Mouse (Mus musculus) olfactory bulb, adult 2 months (tissue): ENCODE data around the gene Cdh4.

Experiments
- CTCF ChIP-seq: fragments of 200-500 bp; IDR thresholded peaks from 2 replicates; pipeline ENCODE4 v1.5.1; 2012; ENCODE audit warnings: low read depth, mild to moderate bottlenecking, low read length, moderate library complexity; ENCODE audit not compliant: insufficient read depth
- POLR2A ChIP-seq: fragments of 200-500 bp; IDR thresholded peaks from 2 replicates; pipeline ENCODE4 v1.6.1; 2012; ENCODE audit warnings: mild to moderate bottlenecking, low read depth, low read length, moderate library complexity; ENCODE audit not compliant: insufficient read depth

DNA sequence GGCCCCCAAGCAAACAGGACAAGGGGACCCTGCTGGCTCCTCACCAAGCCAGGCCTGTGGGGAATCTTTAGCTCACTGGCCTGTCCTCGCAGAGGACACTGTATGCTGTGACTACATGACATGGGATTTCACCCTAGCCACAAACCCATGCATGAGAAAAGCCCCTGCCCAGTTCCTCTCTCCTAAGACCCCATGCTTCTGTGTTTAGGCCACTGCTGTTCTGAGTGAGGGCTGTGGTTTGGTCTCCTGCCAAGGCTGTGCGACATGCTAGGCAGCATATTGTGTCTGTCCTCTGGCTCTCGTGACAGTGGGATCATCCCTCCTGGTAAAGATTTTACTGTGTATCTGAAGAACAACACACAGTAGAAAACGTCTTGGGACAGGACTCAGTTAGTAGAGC is 207.1 kb downstream of the Cdh4 start:
- TF ChIP-seq POLR2A, result no peak
- no peak for TF ChIP-seq CTCF
